8 mouse cellular contexts compared by ENCODE assay signal in the genomic region with DNA sequence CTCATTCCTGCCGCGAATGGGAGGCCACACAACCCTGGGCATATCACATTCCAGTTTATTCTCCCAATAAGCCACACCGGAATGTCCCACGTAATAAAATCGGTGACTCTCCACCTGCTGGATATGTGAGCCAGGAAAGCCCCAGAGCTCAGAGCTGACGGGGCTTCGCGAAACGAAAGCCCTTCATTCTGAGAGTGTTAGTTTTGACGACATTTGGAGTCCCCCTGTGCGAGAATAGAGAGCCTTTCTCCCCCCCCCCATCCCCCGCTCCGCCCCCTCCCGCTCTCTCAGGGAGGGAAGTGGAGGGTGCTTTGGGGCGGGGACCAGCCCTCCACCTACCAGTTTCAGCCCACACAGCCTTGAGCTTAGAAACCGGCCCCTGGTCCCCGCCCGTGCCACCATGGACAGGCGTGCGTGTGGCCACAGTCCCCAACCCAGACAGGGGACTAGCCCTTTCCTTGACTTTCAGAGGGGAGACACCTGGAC. TPM values are rescaled to one million over a fixed set of nuclear protein-coding genes. Genes with fewer than 3 reads are reported as not detected.
DNase-seq lines count a peak whose midpoint lies in the region; ATAC-seq and TF ChIP-seq lines count a peak whose summit lies in the region.

No protein-coding gene starts in this region.

- DNase-seq in adrenal gland, postnatal 10 days: peak; percentile 31
- no peak for DNase-seq in adrenal gland, adult 8-10 months
- peak; percentile 68 for DNase-seq in G1E (ENCODE audit: low spot score)
- DNase-seq in limb, embryonic 11.5 days (ENCODE audit: low spot score): peak; percentile 61
- no peak for DNase-seq in midbrain, postnatal 0 days (ENCODE audit: low spot score)
- peak; percentile 80 for DNase-seq in thymus, postnatal 4 days
- DNase-seq in urinary bladder, adult 18-20 months (ENCODE audit: low spot score in 2 of 2): no peak

- 0 out of 2 replicates have a peak, but pooled peaks have one; percentile 6 for ATAC-seq in G1E (ENCODE audit: extremely low read depth, insufficient number of reproducible peaks, low FRiP score, poor library complexity, severe bottlenecking)
- ATAC-seq in forebrain, embryonic 16.5 days: peak; percentile 60
- ATAC-seq in limb, embryonic 11.5 days (ENCODE audit: insufficient number of reproducible peaks, low FRiP score, low TSS enrichment, low read depth): peak; percentile 66; the same call in 1 of the 2 replicates
- ATAC-seq in midbrain, postnatal 0 days (ENCODE audit: low FRiP score): peak; percentile 24; the same call in 1 of the 2 replicates

- TF ChIP-seq CTCF in G1E (IDR thresholded peaks at IDR 0.05; ENCODE audit: low read depth, low read length): no peak
- no peak for TF ChIP-seq CTCF in midbrain, postnatal 0 days (IDR thresholded peaks at IDR 0.05)

- H3K4me1 ChIP-seq in G1E (ENCODE audit: insufficient read depth, low read depth, low read length): peaks cover 82% of the 10 kb centered on the region
- peaks cover 30% of the 10 kb centered on the region for H3K4me1 ChIP-seq in forebrain, embryonic 16.5 days (replicated peaks; ENCODE audit: control insufficient read depth, insufficient read depth, low read length)
- H3K4me1 ChIP-seq in limb, embryonic 11.5 days (ENCODE audit: control insufficient read depth, insufficient read depth, low read length): peaks cover 10% of the 10 kb centered on the region
- H3K4me1 ChIP-seq in midbrain, postnatal 0 days (ENCODE audit: insufficient read depth, low read length): no peaks in the 10 kb centered on the region

- peak overlapping the region; percentile 100 for H3K4me2 ChIP-seq in forebrain, embryonic 16.5 days (ENCODE audit: low read length)
- H3K4me2 ChIP-seq in limb, embryonic 11.5 days (ENCODE audit: low read depth, severe bottlenecking): peak overlapping the region; percentile 98
- H3K4me2 ChIP-seq in midbrain, postnatal 0 days (ENCODE audit: low read depth, low read length, poor library complexity, severe bottlenecking): peak overlapping the region; percentile 93

- no peaks in the 10 kb centered on the region for H3K9me3 ChIP-seq in G1E (replicated peaks)
- no peaks in the 10 kb centered on the region for H3K9me3 ChIP-seq in forebrain, embryonic 16.5 days (ENCODE audit: control insufficient read depth, low read length)
- no peaks in the 10 kb centered on the region for H3K9me3 ChIP-seq in limb, embryonic 11.5 days (ENCODE audit: control insufficient read depth, low read length)
- no peaks in the 10 kb centered on the region for H3K9me3 ChIP-seq in midbrain, postnatal 0 days (ENCODE audit: low read length)

- peak overlapping the region; percentile 73 for H3K4me3 ChIP-seq in G1E (ENCODE audit: low read depth, low read length)
- peak overlapping the region; percentile 57 for H3K4me3 ChIP-seq in forebrain, embryonic 16.5 days (replicated peaks; ENCODE audit: low read length)
- H3K4me3 ChIP-seq in limb, embryonic 11.5 days (ENCODE audit: low read depth, low read length): peak overlapping the region; percentile 46
- H3K4me3 ChIP-seq in midbrain, postnatal 0 days (ENCODE audit: low read depth, low read length): peak overlapping the region; percentile 42

- H3K36me3 ChIP-seq in G1E (replicated peaks): peaks cover 26% of the 10 kb centered on the region
- no peaks in the 10 kb centered on the region for H3K36me3 ChIP-seq in forebrain, embryonic 16.5 days (ENCODE audit: control insufficient read depth, insufficient read depth)
- H3K36me3 ChIP-seq in limb, embryonic 11.5 days (ENCODE audit: control insufficient read depth, insufficient read depth, low read length): no peaks in the 10 kb centered on the region
- H3K36me3 ChIP-seq in midbrain, postnatal 0 days (ENCODE audit: insufficient read depth, low read length): no peaks in the 10 kb centered on the region

- no peak overlapping the region for H3K27ac ChIP-seq in forebrain, embryonic 16.5 days (ENCODE audit: low read length)
- H3K27ac ChIP-seq in limb, embryonic 11.5 days (replicated peaks; ENCODE audit: low read depth, low read length): no peak overlapping the region
- H3K27ac ChIP-seq in midbrain, postnatal 0 days (ENCODE audit: low read depth, low read length): no peak overlapping the region

- peak overlapping the region; percentile 58 for H3K9ac ChIP-seq in forebrain, embryonic 16.5 days (replicated peaks; ENCODE audit: low read depth, low read length)
- H3K9ac ChIP-seq in limb, embryonic 11.5 days (ENCODE audit: low read length): peak overlapping the region; percentile 34; the same call in 1 of the 2 replicates
- peak overlapping the region; percentile 42; the same call in 1 of the 2 replicates for H3K9ac ChIP-seq in midbrain, postnatal 0 days (replicated peaks; ENCODE audit: low read length, poor library complexity, severe bottlenecking)

- WGBS in forebrain, embryonic 16.5 days: 1% methylated on average over 17 of the region's 20 CpGs
- WGBS in limb, embryonic 11.5 days: 2% methylated on average over 20 of the region's 20 CpGs
- WGBS in midbrain, postnatal 0 days: 2% methylated on average over 14 of the region's 20 CpGs

- peaks cover 6% of the 10 kb centered on the region; the same call in 1 of the 2 replicates for H3K27me3 ChIP-seq in G1E (ENCODE audit: insufficient read depth, low read length)
- peaks cover 10% of the 10 kb centered on the region; the same call in 1 of the 2 replicates for H3K27me3 ChIP-seq in forebrain, embryonic 16.5 days (replicated peaks; ENCODE audit: control insufficient read depth, insufficient read depth, low read length)
- H3K27me3 ChIP-seq in limb, embryonic 11.5 days (ENCODE audit: control insufficient read depth, insufficient read depth, low read length): peaks cover 12% of the 10 kb centered on the region
- peaks cover 8% of the 10 kb centered on the region for H3K27me3 ChIP-seq in midbrain, postnatal 0 days (ENCODE audit: insufficient read depth, low read length)

RNA-seq across cellular contexts. Expression of a gene that starts 56.0 kb away (rescaled TPM):
- total RNA-seq in adrenal gland, postnatal 10 days (2021): 1 to 10 TPM; 3.2 to 4.5 TPM
- under 1 TPM; 0.20 to 0.46 (median 0.43) TPM for total RNA-seq in adrenal gland, adult 8-10 months (2022)
- total RNA-seq in G1E (2014; fragmentation: Nextera tagmentation): 1.1 and 3.3 TPM in 2 replicates
- 1.0 and 1.4 TPM in 2 replicates for total RNA-seq in G1E (2017)
- polyA plus RNA-seq in G1E (2012): 0.96 and 1.6 TPM in 2 replicates
- polyA plus RNA-seq in forebrain, embryonic 16.5 days (2015; fragmentation: Nextera tagmentation; extraction: Ambion mirVana): 2.1 and 2.2 TPM in 2 replicates
- polyA plus RNA-seq in limb, embryonic 11.5 days (2014; fragmentation: Nextera tagmentation; extraction: Ambion mirVana): 1.2 and 1.6 TPM in 2 replicates
- total RNA-seq in midbrain, postnatal 0 days (2014; rRNA removed): 0.66 TPM in 1 of 2 replicates, not detected in the other
- polyA plus RNA-seq in midbrain, postnatal 0 days (2015; fragmentation: Nextera tagmentation; extraction: Ambion mirVana): 0.59 and 0.83 TPM in 2 replicates

Comparison
In these comparisons a context has a peak if more than half of its experiments do, and no peak if none do; other contexts are left out.
1. DNase-seq: peak in adrenal gland, postnatal 10 days (single experiment), G1E (single experiment), limb, embryonic 11.5 days (single experiment) and thymus, postnatal 4 days (single experiment); none in adrenal gland, adult 8-10 months (single experiment), midbrain, postnatal 0 days (single experiment) and urinary bladder, adult 18-20 months (0 of 2).
2. ATAC-seq: peak in every context shown above with its lines; median percentile 66 in limb, embryonic 11.5 days; 60 in forebrain, embryonic 16.5 days; 24 in midbrain, postnatal 0 days; 6 in G1E.
3. Peak in every context shown above with its lines, with median percentiles within 50 percentile points of each other: H3K4me3 ChIP-seq, H3K4me2 ChIP-seq and H3K9ac ChIP-seq.